Mouse (Mus musculus): ENCODE results near the gene Cyp3a11. TPM values are rescaled to one million over a fixed set of nuclear protein-coding genes. Genes with fewer than 3 reads are reported as not detected.
"Not testable (repeated sequence)": the region's sequence is repeated elsewhere in the genome, so short reads cannot be mapped to it uniquely, and the experiment has no call there.

The Cyp3a11 gene
- polyA plus RNA-seq (2016; fragmentation: Nextera tagmentation; extraction: Ambion mirVana) = not detected in 2 replicates

- no peak for ATAC-seq (ENCODE audit: low FRiP score, low read depth)
- Histone ChIP-seq H3K9me3 (peaks cover 62% of the 10 kb centered on the region), H3K27me3 (no peaks in the 10 kb centered on the region), H3K27ac (replicated peaks) (no peak within 1 kb of the TSS), H3K9ac (replicated peaks) (no peak within 1 kb of the TSS), H3K4me2 (replicated peaks) (no peak within 1 kb of the TSS), H3K4me3 (no peak within 1 kb of the TSS), H3K4me1 (no peaks in the 10 kb centered on the region), H3K36me3 (no peaks in the 10 kb centered on the region)
- 85% methylated on average over 3 of the region's 3 CpGs for WGBS
Observed at GRCm38 (mm10) chr5:145879688-145880087, at the start of gene Cyp3a11. TSS of gene Cyp3a11 (minus strand) at chr5:145879964.

- Histone ChIP-seq H3K9ac (replicated peaks) (no peak overlapping the region), H3K27me3 (no peaks in the 10 kb centered on the region), H3K4me1 (no peaks in the 10 kb centered on the region), H3K4me3 (no peak overlapping the region), H3K9me3 (peaks cover 78% of the 10 kb centered on the region), H3K4me2 (replicated peaks) (no peak overlapping the region), H3K36me3 (no peaks in the 10 kb centered on the region), H3K27ac (replicated peaks) (no peak overlapping the region)
- ATAC-seq (ENCODE audit: low FRiP score, low read depth) = no peak
Observed at GRCm38 (mm10) chr5:145912912-145913311, 33.1 kb upstream of the Cyp3a11 start.

GRCm38 (mm10) chr5:145911781-145912180 lies 32.0 kb upstream of the Cyp3a11 start:
- no peaks in the 10 kb centered on the region for H3K36me3 ChIP-seq
- H3K4me2 ChIP-seq (replicated peaks) = no peak overlapping the region
- H3K9me3 ChIP-seq = peaks cover 77% of the 10 kb centered on the region
- H3K4me3 ChIP-seq = no peak overlapping the region
- H3K27ac ChIP-seq (replicated peaks) = no peak overlapping the region
- ATAC-seq (ENCODE audit: low FRiP score, low read depth) = no peak
- no peaks in the 10 kb centered on the region for H3K27me3 ChIP-seq
- H3K9ac ChIP-seq (replicated peaks) = no peak overlapping the region
- H3K4me1 ChIP-seq = no peaks in the 10 kb centered on the region

- H3K27me3 ChIP-seq; H3K4me2 ChIP-seq (replicated peaks); H3K4me3 ChIP-seq; H3K27ac ChIP-seq (replicated peaks); H3K9ac ChIP-seq (replicated peaks); H3K36me3 ChIP-seq; ATAC-seq (ENCODE audit: low FRiP score, low read depth); H3K4me1 ChIP-seq: not testable (repeated sequence)
- H3K9me3 ChIP-seq = peaks cover 83% of the 10 kb centered on the region
- WGBS = 92% methylated on average over 2 of the region's 2 CpGs
Observed at GRCm38 (mm10) chr5:145906937-145907336, 27.2 kb upstream of the Cyp3a11 start.

- Histone ChIP-seq H3K27me3 (no peaks in the 10 kb centered on the region), H3K9ac (replicated peaks) (no peak overlapping the region), H3K4me3 (no peak overlapping the region), H3K36me3 (no peaks in the 10 kb centered on the region), H3K27ac (replicated peaks) (no peak overlapping the region), H3K4me2 (replicated peaks) (no peak overlapping the region), H3K4me1 (no peaks in the 10 kb centered on the region), H3K9me3 (peaks cover 75% of the 10 kb centered on the region)
- 83% methylated on average over 1 of the region's 1 CpGs for WGBS
- no peak for ATAC-seq (ENCODE audit: low FRiP score, low read depth)
Observed at GRCm38 (mm10) chr5:145904535-145904934, 24.8 kb upstream of the Cyp3a11 start.

- H3K9ac ChIP-seq (replicated peaks) = no peak overlapping the region
- no peak overlapping the region for H3K4me2 ChIP-seq (replicated peaks)
- no peaks in the 10 kb centered on the region for H3K27me3 ChIP-seq
- no peaks in the 10 kb centered on the region for H3K36me3 ChIP-seq
- 91% methylated on average over 1 of the region's 1 CpGs for WGBS
- H3K4me3 ChIP-seq = no peak overlapping the region
- H3K27ac ChIP-seq (replicated peaks) = no peak overlapping the region
- peaks cover 66% of the 10 kb centered on the region for H3K9me3 ChIP-seq
- H3K4me1 ChIP-seq = no peaks in the 10 kb centered on the region
- ATAC-seq (ENCODE audit: low FRiP score, low read depth) = no peak
Observed at GRCm38 (mm10) chr5:145903349-145903748, 23.6 kb upstream of the Cyp3a11 start.

GRCm38 (mm10) chr5:145900436-145900990 lies 20.7 kb upstream of the Cyp3a11 start:
- Histone ChIP-seq H3K4me3 (no peak overlapping the region), H3K27ac (replicated peaks) (no peak overlapping the region), H3K9me3 (peaks cover 56% of the 10 kb centered on the region), H3K9ac (replicated peaks) (no peak overlapping the region), H3K4me1 (no peaks in the 10 kb centered on the region), H3K4me2 (replicated peaks) (no peak overlapping the region), H3K27me3 (no peaks in the 10 kb centered on the region), H3K36me3 (no peaks in the 10 kb centered on the region)
- 62% methylated on average over 2 of the region's 2 CpGs for WGBS
- no peak for ATAC-seq (ENCODE audit: low FRiP score, low read depth)

GRCm38 (mm10) chr5:145897271-145897670 lies 17.5 kb upstream of the Cyp3a11 start:
- H3K27ac ChIP-seq (replicated peaks) = no peak overlapping the region
- no peaks in the 10 kb centered on the region for H3K27me3 ChIP-seq
- H3K4me2 ChIP-seq (replicated peaks) = no peak overlapping the region
- no peak overlapping the region for H3K9ac ChIP-seq (replicated peaks)
- no peak for ATAC-seq (ENCODE audit: low FRiP score, low read depth)
- H3K4me1 ChIP-seq = no peaks in the 10 kb centered on the region
- WGBS = 70% methylated on average over 1 of the region's 1 CpGs
- no peak overlapping the region for H3K4me3 ChIP-seq
- H3K9me3 ChIP-seq = peaks cover 31% of the 10 kb centered on the region
- H3K36me3 ChIP-seq = no peaks in the 10 kb centered on the region

- Histone ChIP-seq H3K27me3 (no peaks in the 10 kb centered on the region), H3K9me3 (peaks cover 72% of the 10 kb centered on the region), H3K36me3 (no peaks in the 10 kb centered on the region), H3K4me3 (no peak overlapping the region), H3K9ac (replicated peaks) (no peak overlapping the region), H3K4me1 (no peaks in the 10 kb centered on the region), H3K27ac (replicated peaks) (no peak overlapping the region), H3K4me2 (replicated peaks) (no peak overlapping the region)
- no peak for ATAC-seq (ENCODE audit: low FRiP score, low read depth)
Observed at GRCm38 (mm10) chr5:145881207-145881606, 1.4 kb upstream of the Cyp3a11 start.

GRCm38 (mm10) chr5:145867433-145867832 lies 12.3 kb downstream of the Cyp3a11 start:
- not testable (repeated sequence) for H3K9ac ChIP-seq (replicated peaks); H3K4me1 ChIP-seq; H3K36me3 ChIP-seq; H3K27ac ChIP-seq (replicated peaks); H3K4me3 ChIP-seq; H3K4me2 ChIP-seq (replicated peaks); H3K27me3 ChIP-seq; ATAC-seq (ENCODE audit: low FRiP score, low read depth)
- peaks cover 57% of the 10 kb centered on the region for H3K9me3 ChIP-seq

GRCm38 (mm10) chr5:145805796-145806195 lies 74.0 kb downstream of the Cyp3a11 start, which contains the start of gene Cyp3a44:
TSS of gene Cyp3a44 (minus strand) at chr5:145805874.
- H3K27ac ChIP-seq (replicated peaks); H3K4me3 ChIP-seq; H3K4me2 ChIP-seq (replicated peaks); ATAC-seq (ENCODE audit: low FRiP score, low read depth); H3K9ac ChIP-seq (replicated peaks); H3K36me3 ChIP-seq; H3K4me1 ChIP-seq; H3K27me3 ChIP-seq: not testable (repeated sequence)
- H3K9me3 ChIP-seq = peaks cover 40% of the 10 kb centered on the region
- WGBS = 77% methylated on average over 2 of the region's 2 CpGs
